Mouse (Mus musculus) stomach, postnatal 0 days (tissue): ENCODE measurements at regions not wholly inside any gene's neighbourhood (a gene's known extent, or its start where the extent isn't known, plus 50 kb on each side); places are given as distances from the start of the nearest gene placed in this dataset.

ENCODE experiments used
- ATAC-seq: fragments of 200-750 bp; cut with Nextera tagmentation; 2 replicates; pipeline ENCODE4 v1.8.0; 2017; ENCODE audit not compliant: low FRiP score, low TSS enrichment
- DNase-seq: peaks from one replicate; pipeline ENCODE4 v3.0.0-alpha.2; 2016; ENCODE audit warnings: low spot score
- H3K27ac ChIP-seq: fragments of 300-500 bp; sonication (generic); replicated peaks from 2 replicates; pipeline ENCODE4 v1.5.1; 2014; ENCODE audit warnings: mild to moderate bottlenecking, control low read depth
- H3K27me3 ChIP-seq: fragments of 300-500 bp; sonication (generic); 2 replicates; pipeline ENCODE4 v1.6.1; 2014; ENCODE audit warnings: low read length; ENCODE audit not compliant: control insufficient read depth, insufficient read depth
- H3K36me3 ChIP-seq: fragments of 300-500 bp; sonication (generic); 2 replicates; pipeline ENCODE4 v1.6.1; 2014; ENCODE audit warnings: low read length, mixed read lengths; ENCODE audit not compliant: control insufficient read depth, insufficient read depth
- H3K4me1 ChIP-seq: fragments of 300-500 bp; sonication (generic); replicated peaks from 2 replicates; pipeline ENCODE4 v1.6.1; 2014; ENCODE audit warnings: antibody characterized with exemption; ENCODE audit not compliant: control insufficient read depth, insufficient read depth
- H3K4me2 ChIP-seq: fragments of 300-500 bp; sonication (generic); replicated peaks from 2 replicates; pipeline ENCODE4 v1.6.1; 2014; ENCODE audit warnings: low read depth, mild to moderate bottlenecking, control low read depth, moderate library complexity
- H3K4me3 ChIP-seq: fragments of 300-500 bp; sonication (generic); 2 replicates; pipeline ENCODE4 v1.5.1; 2014; ENCODE audit warnings: low read depth, low read length, control low read depth
- H3K9ac ChIP-seq: fragments of 300-500 bp; sonication (generic); 2 replicates; pipeline ENCODE4 v1.6.1; 2014; ENCODE audit warnings: mild to moderate bottlenecking, low read length, control low read depth, mixed read lengths
- H3K9me3 ChIP-seq: fragments of 300-500 bp; sonication (generic); 2 replicates; pipeline ENCODE4 v1.6.1; 2016; ENCODE audit warnings: low read length; ENCODE audit not compliant: control insufficient read depth
- CTCF ChIP-seq: IDR thresholded peaks from 2 replicates; pipeline ENCODE4 v1.5.1; 2016; ENCODE audit warnings: antibody characterized with exemption, low read depth, mild to moderate bottlenecking, moderate library complexity
- EP300 ChIP-seq: optimal IDR thresholded peaks from 2 replicates; pipeline ENCODE3; 2016; ENCODE audit warnings: antibody characterized with exemption
- WGBS: fragments of 180-500 bp; shearing (Covaris S2); extraction: QIAGEN DNeasy Blood & Tissue Kit; methylation state at CpG from one replicate; pipeline ENCODE4 v1.1.7; 2014; 5-methylcytosine and 5-hydroxymethylcytosine counted together

- Histone ChIP-seq H3K27me3 (no peaks in the 10 kb centered on the region), H3K4me2 (no peak overlapping the region), H3K4me1 (no peaks in the 10 kb centered on the region), H3K9ac (no peak overlapping the region), H3K36me3 (no peaks in the 10 kb centered on the region), H3K9me3 (no peaks in the 10 kb centered on the region), H3K27ac (no peak overlapping the region), H3K4me3 (no peak overlapping the region)
- ATAC-seq (no peak), DNase-seq (no peak)
- WGBS = 43% methylated on average over 4 of the region's 4 CpGs
- TF ChIP-seq EP300 = no peak
- TF ChIP-seq CTCF = no peak
Measured at GRCm38 (mm10) chr3:156267727-156268126, 293.9 kb upstream of the Negr1 start.

GRCm38 (mm10) chr3:156299984-156300770, 261.4 kb upstream of the Negr1 start:
- WGBS = 69% methylated on average over 3 of the region's 3 CpGs
- Histone ChIP-seq H3K9ac (no peak overlapping the region), H3K9me3 (no peaks in the 10 kb centered on the region), H3K36me3 (no peaks in the 10 kb centered on the region), H3K4me3 (no peak overlapping the region), H3K4me2 (no peak overlapping the region), H3K27me3 (no peaks in the 10 kb centered on the region), H3K27ac (no peak overlapping the region), H3K4me1 (no peaks in the 10 kb centered on the region)
- ATAC-seq (no peak), DNase-seq (no peak)
- TF ChIP-seq CTCF (no peak), EP300 (no peak)

- H3K9me3 ChIP-seq = no peaks in the 10 kb centered on the region
- no peaks in the 10 kb centered on the region for H3K36me3 ChIP-seq
- H3K4me3 ChIP-seq = no peak overlapping the region
- no peak for DNase-seq
- no peak for TF ChIP-seq EP300
- TF ChIP-seq CTCF = no peak
- no peak overlapping the region for H3K4me2 ChIP-seq
- H3K27ac ChIP-seq = no peak overlapping the region
- H3K27me3 ChIP-seq = no peaks in the 10 kb centered on the region
- H3K4me1 ChIP-seq = no peaks in the 10 kb centered on the region
- H3K9ac ChIP-seq = no peak overlapping the region
- ATAC-seq = no peak
- 81% methylated on average over 1 of the region's 1 CpGs for WGBS
Measured at GRCm38 (mm10) chr3:156301302-156301701, 260.3 kb upstream of the Negr1 start.

DNA sequence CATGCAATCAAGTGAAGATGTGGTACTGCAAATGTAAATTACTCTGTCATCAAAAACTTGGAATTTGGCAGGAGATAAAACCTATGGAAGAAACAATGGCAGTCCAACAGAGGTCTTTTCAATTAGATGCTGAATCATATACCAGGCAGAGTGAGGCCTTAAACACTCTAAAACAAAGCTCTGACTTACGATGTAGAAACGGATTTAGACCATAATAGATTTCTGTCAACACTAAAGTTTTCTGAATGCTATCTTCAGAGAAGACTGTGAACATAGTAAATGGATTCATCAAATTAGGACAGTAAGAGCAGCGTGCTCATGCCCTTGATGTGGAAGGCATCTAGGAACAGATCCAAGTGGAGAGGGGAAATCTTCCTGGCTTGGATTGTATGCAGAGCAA, 259.8 kb upstream of the Negr1 start:
- no peak overlapping the region for H3K4me2 ChIP-seq
- H3K4me3 ChIP-seq = no peak overlapping the region
- no peaks in the 10 kb centered on the region for H3K4me1 ChIP-seq
- no peaks in the 10 kb centered on the region for H3K27me3 ChIP-seq
- no peak for ATAC-seq
- H3K27ac ChIP-seq = no peak overlapping the region
- DNase-seq = no peak
- TF ChIP-seq EP300 (no peak), CTCF (no peak)
- 75% methylated on average over 3 of the region's 3 CpGs for WGBS
- H3K9me3 ChIP-seq = no peaks in the 10 kb centered on the region
- H3K9ac ChIP-seq = no peak overlapping the region
- H3K36me3 ChIP-seq = no peaks in the 10 kb centered on the region

GRCm38 (mm10) chr3:156304174-156304573, 257.4 kb upstream of the Negr1 start:
- H3K27ac ChIP-seq = no peak overlapping the region
- no peaks in the 10 kb centered on the region for H3K27me3 ChIP-seq
- H3K4me2 ChIP-seq = no peak overlapping the region
- H3K36me3 ChIP-seq = no peaks in the 10 kb centered on the region
- 59% methylated on average over 4 of the region's 4 CpGs for WGBS
- no peak for TF ChIP-seq EP300
- TF ChIP-seq CTCF = no peak
- no peak overlapping the region for H3K9ac ChIP-seq
- ATAC-seq (no peak), DNase-seq (no peak)
- no peak overlapping the region for H3K4me3 ChIP-seq
- no peaks in the 10 kb centered on the region for H3K9me3 ChIP-seq
- no peaks in the 10 kb centered on the region for H3K4me1 ChIP-seq

- no peak for ATAC-seq
Measured at GRCm38 (mm10) chr3:156305064-156305463, 256.5 kb upstream of the Negr1 start.

More at GRCm38 (mm10) chr3:156305064-156305463, 256.5 kb upstream of the Negr1 start:
- Histone ChIP-seq H3K27ac (no peak overlapping the region), H3K4me3 (no peak overlapping the region), H3K4me1 (no peaks in the 10 kb centered on the region), H3K36me3 (no peaks in the 10 kb centered on the region), H3K9me3 (no peaks in the 10 kb centered on the region), H3K4me2 (no peak overlapping the region), H3K27me3 (no peaks in the 10 kb centered on the region), H3K9ac (no peak overlapping the region)
- DNase-seq = no peak
- TF ChIP-seq CTCF (no peak), EP300 (no peak)
